ENCODE assay signal across 22 mouse cellular contexts in the genomic region with DNA sequence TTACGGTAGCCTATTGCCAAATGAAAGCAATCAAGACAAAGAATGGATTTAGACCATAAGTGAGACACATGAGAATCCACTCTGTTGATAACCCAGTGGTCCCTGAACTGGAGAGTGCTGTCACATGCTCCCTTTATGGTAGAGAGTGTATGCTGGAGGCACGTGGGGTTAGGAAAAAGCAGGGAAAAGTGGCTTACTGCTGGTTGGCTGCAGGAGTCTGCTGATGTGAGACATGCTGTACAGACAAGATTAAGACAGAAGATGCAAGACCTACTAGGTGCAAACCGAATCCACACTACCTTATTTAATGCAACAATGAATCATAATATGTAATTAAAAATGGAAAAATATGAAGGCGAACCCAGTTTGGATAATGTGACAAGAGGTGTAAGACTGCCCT.
DNase-seq lines count a peak whose midpoint lies in the region; ATAC-seq and TF ChIP-seq lines count a peak whose summit lies in the region.
"Had no signal": no experiment of that assay in that cellular context is flagged by ENCODE, and none has a peak within 500 bp of the region (broad histone marks: within the 10 kb centered on the region; RNA-seq: fewer than 3 reads in every experiment).

No protein-coding gene starts in this region.

- H3K4me2 ChIP-seq in kidney, embryonic 14.5 days (replicated peaks; ENCODE audit: low read depth, low read length) = no peak overlapping the region
- H3K4me2 ChIP-seq in kidney, embryonic 16.5 days (replicated peaks; ENCODE audit: low read depth, low read length) = no peak overlapping the region
- H3K4me2 ChIP-seq: embryonic facial prominence, embryonic 12.5 days; forebrain, embryonic 13.5 days; forebrain, embryonic 15.5 days had no signal

- no peak for TF ChIP-seq POLR2A in heart, adult 2 months (IDR thresholded peaks at IDR 0.05; ENCODE audit: insufficient read depth, low read depth, low read length)
- no peak for TF ChIP-seq POLR2A in MEL (IDR thresholded peaks at IDR 0.05; ENCODE audit: control insufficient read depth in 1 of 2, insufficient read depth in 1 of 2, low read depth in 1 of 2, low read length in 2 of 2, poor library complexity in 1 of 2)

- peaks cover 1% of the 10 kb centered on the region; the same call in 1 of the 2 replicates for H3K79me2 ChIP-seq in heart, adult 2 months (replicated peaks; ENCODE audit: control insufficient read depth, insufficient read depth, low read length)
- peaks cover 39% of the 10 kb centered on the region for H3K79me2 ChIP-seq in MEL (ENCODE audit: control insufficient read depth, insufficient read depth, low read length, poor library complexity)

- peak; percentile 64 for DNase-seq in heart, adult 11 months
- no peak for DNase-seq in heart, adult 2 months
- DNase-seq in A20 (ENCODE audit: low read depth, low spot score) (peak; percentile 41), MEL (ENCODE audit: low read depth, low spot score) (no peak)
- DNase-seq in spleen, postnatal 4 days (ENCODE audit: low spot score in 2 of 2) = no peak
- DNase-seq: adrenal gland, adult 8-10 months; adrenal gland, postnatal 14 days; adrenal gland, postnatal 36 days; cerebellum, adult 11-12 months; cerebellum, adult 2 months; cerebellum, adult 9-10 months; cerebellum, postnatal 10 days; cerebellum, postnatal 25 days; forebrain, postnatal 0 days had no signal

- ATAC-seq in kidney, embryonic 14.5 days (ENCODE audit: low FRiP score, low TSS enrichment) = no peak
- ATAC-seq in kidney, embryonic 16.5 days (ENCODE audit: low FRiP score, low TSS enrichment) = no peak
- ATAC-seq: activated CD4-positive, CD25-positive, alpha-beta regulatory T cell, adult 4 months; forebrain, embryonic 15.5 days; forebrain, postnatal 0 days; Patski had no signal

- WGBS in heart, adult 2 months = 91% methylated on average over 4 of the region's 4 CpGs
- WGBS in kidney, embryonic 14.5 days = 79% methylated on average over 4 of the region's 4 CpGs
- 88% methylated on average over 4 of the region's 4 CpGs for WGBS in kidney, embryonic 16.5 days

- peaks cover 14% of the 10 kb centered on the region for H3K4me1 ChIP-seq in heart, adult 2 months (ENCODE audit: control insufficient read depth, insufficient read depth, low read length)
- H3K4me1 ChIP-seq in kidney, embryonic 14.5 days (ENCODE audit: control insufficient read depth, insufficient read depth, low read length) = no peaks in the 10 kb centered on the region
- peaks cover 20% of the 10 kb centered on the region for H3K4me1 ChIP-seq in kidney, embryonic 16.5 days (ENCODE audit: insufficient read depth, low read length)
- peaks cover 0 to 11% of the 10 kb centered on the region in 2 experiments; a peak in 2 of 4 replicates for H3K4me1 ChIP-seq in MEL (ENCODE audit: control insufficient read depth in 1 of 2, insufficient read depth in 2 of 2, low read length in 2 of 2)

- no peaks in the 10 kb centered on the region for H3K9me3 ChIP-seq in kidney, embryonic 14.5 days (ENCODE audit: control insufficient read depth, low read length)
- no peaks in the 10 kb centered on the region for H3K9me3 ChIP-seq in kidney, embryonic 16.5 days (ENCODE audit: low read length)
- no peaks in the 10 kb centered on the region for H3K9me3 ChIP-seq in MEL (replicated peaks; ENCODE audit: insufficient read depth, low read length)
- H3K9me3 ChIP-seq: embryonic facial prominence, embryonic 10.5 days; embryonic facial prominence, embryonic 12.5 days; forebrain, embryonic 13.5 days; forebrain, embryonic 15.5 days had no signal

- H3K27ac ChIP-seq in heart, adult 2 months = no peak overlapping the region
- peak overlapping the region; percentile 27; the same call in 1 of the 2 replicates for H3K27ac ChIP-seq in kidney, embryonic 14.5 days (ENCODE audit: low read depth, low read length)
- no peak overlapping the region for H3K27ac ChIP-seq in kidney, embryonic 16.5 days (ENCODE audit: low read length)
- no peak overlapping the region for H3K27ac ChIP-seq in MEL (ENCODE audit: control insufficient read depth, low read depth, low read length)
- H3K27ac ChIP-seq: embryonic facial prominence, embryonic 10.5 days; embryonic facial prominence, embryonic 12.5 days; forebrain, embryonic 13.5 days; forebrain, embryonic 15.5 days had no signal

- H3K9ac ChIP-seq in heart, adult 2 months (ENCODE audit: low read depth, low read length) = no peak overlapping the region
- no peak overlapping the region for H3K9ac ChIP-seq in kidney, embryonic 14.5 days (ENCODE audit: low read depth, low read length)
- no peak overlapping the region for H3K9ac ChIP-seq in kidney, embryonic 16.5 days (replicated peaks; ENCODE audit: low read length)
- H3K9ac ChIP-seq in MEL (ENCODE audit: control insufficient read depth, low read depth, low read length, poor library complexity, severe bottlenecking) = no peak overlapping the region
- H3K9ac ChIP-seq: embryonic facial prominence, embryonic 12.5 days; forebrain, embryonic 13.5 days; forebrain, embryonic 15.5 days; forebrain, postnatal 0 days had no signal

- no peak for TF ChIP-seq CTCF in heart, adult 2 months (IDR thresholded peaks at IDR 0.05)
- no peak for TF ChIP-seq CTCF in MEL (IDR thresholded peaks at IDR 0.05 in 2 of 3, conservative IDR thresholded peaks at IDR 0.05 in 1 of 3; ENCODE audit: control insufficient read depth in 1 of 3, insufficient read depth in 1 of 3, low read depth in 2 of 3, low read length in 3 of 3, poor library complexity in 1 of 3, severe bottlenecking in 1 of 3)

- no peaks in the 10 kb centered on the region for H3K27me3 ChIP-seq in heart, adult 2 months (ENCODE audit: control insufficient read depth, insufficient read depth, low read length)
- no peaks in the 10 kb centered on the region for H3K27me3 ChIP-seq in kidney, embryonic 14.5 days (ENCODE audit: control insufficient read depth, insufficient read depth, low read length)
- no peaks in the 10 kb centered on the region for H3K27me3 ChIP-seq in kidney, embryonic 16.5 days (ENCODE audit: insufficient read depth, low read length)
- H3K27me3 ChIP-seq in MEL (ENCODE audit: control insufficient read depth in 1 of 2, insufficient read depth in 2 of 2, low read length in 2 of 2) = no peaks in the 10 kb centered on the region
- H3K27me3 ChIP-seq: embryonic facial prominence, embryonic 12.5 days; forebrain, embryonic 13.5 days; forebrain, embryonic 15.5 days; Patski had no signal

- intact Hi-C loops in heart, adult 2 months (cut with DNase I) = no loop called here

- H3K4me3 ChIP-seq in heart, adult 2 months = no peak overlapping the region
- H3K4me3 ChIP-seq in kidney, embryonic 14.5 days (ENCODE audit: low read length) = no peak overlapping the region
- H3K4me3 ChIP-seq in kidney, embryonic 16.5 days (ENCODE audit: low read length) = no peak overlapping the region
- no peak overlapping the region for H3K4me3 ChIP-seq in MEL (ENCODE audit: control insufficient read depth in 1 of 2, insufficient read depth in 1 of 2, low read depth in 2 of 2, low read length in 2 of 2)
- H3K4me3 ChIP-seq: embryonic facial prominence, embryonic 10.5 days; embryonic facial prominence, embryonic 12.5 days; forebrain, embryonic 13.5 days; forebrain, embryonic 15.5 days had no signal

- TF ChIP-seq EP300 in heart, adult 2 months (IDR thresholded peaks at IDR 0.05; ENCODE audit: insufficient read depth, low read depth, low read length) = no peak
- TF ChIP-seq EP300 in MEL (IDR thresholded peaks at IDR 0.05; ENCODE audit: low read depth in 1 of 2, low read length in 2 of 2) = no peak

- no peaks in the 10 kb centered on the region for H3K36me3 ChIP-seq in heart, adult 2 months (ENCODE audit: control insufficient read depth, insufficient read depth, low read length)
- no peaks in the 10 kb centered on the region for H3K36me3 ChIP-seq in kidney, embryonic 14.5 days (ENCODE audit: control insufficient read depth, insufficient read depth, low read length)
- H3K36me3 ChIP-seq in kidney, embryonic 16.5 days (ENCODE audit: insufficient read depth, low read length) = no peaks in the 10 kb centered on the region
- H3K36me3 ChIP-seq in MEL (ENCODE audit: control insufficient read depth in 1 of 2, insufficient read depth in 2 of 2, low read length in 2 of 2) = peaks cover 3 to 5% of the 10 kb centered on the region in 2 experiments
- H3K36me3 ChIP-seq: embryonic facial prominence, embryonic 10.5 days; embryonic facial prominence, embryonic 12.5 days; forebrain, embryonic 15.5 days had no signal

- TF ChIP-seq RAD21 in MEL (IDR thresholded peaks at IDR 0.05; ENCODE audit: low read depth, low read length) = no peak

TF ChIP-seq in MEL, 35 proteins besides CTCF, POLR2A, EP300 and RAD21:
- TF ChIP-seq E2F4 (IDR thresholded peaks at IDR 0.05; ENCODE audit: borderline replicate concordance, low read depth, low read length) (no peak), ZKSCAN1 (IDR thresholded peaks at IDR 0.05; ENCODE audit: low read depth, low read length) (peak; percentile 53; the same call in 1 of the 2 replicates)
TF ChIP-seq in MEL: peak in this region for 1.

Comparison
In these comparisons a context has a peak if more than half of its experiments do, and no peak if none do; other contexts are left out.
1. DNase-seq: peak in heart, adult 11 months (single experiment) and A20 (single experiment); none in heart, adult 2 months (0 of 2), MEL (single experiment) and spleen, postnatal 4 days (0 of 2).